Mouse (Mus musculus): ENCODE measurements around the gene Slc30a7. TPM values are rescaled to one million over a fixed set of nuclear protein-coding genes. Genes with fewer than 3 reads are reported as not detected.

Slc30a7 gene
- polyA plus RNA-seq (2012; rRNA removed): 9.2 and 14.6 TPM in 2 replicates

DNA sequence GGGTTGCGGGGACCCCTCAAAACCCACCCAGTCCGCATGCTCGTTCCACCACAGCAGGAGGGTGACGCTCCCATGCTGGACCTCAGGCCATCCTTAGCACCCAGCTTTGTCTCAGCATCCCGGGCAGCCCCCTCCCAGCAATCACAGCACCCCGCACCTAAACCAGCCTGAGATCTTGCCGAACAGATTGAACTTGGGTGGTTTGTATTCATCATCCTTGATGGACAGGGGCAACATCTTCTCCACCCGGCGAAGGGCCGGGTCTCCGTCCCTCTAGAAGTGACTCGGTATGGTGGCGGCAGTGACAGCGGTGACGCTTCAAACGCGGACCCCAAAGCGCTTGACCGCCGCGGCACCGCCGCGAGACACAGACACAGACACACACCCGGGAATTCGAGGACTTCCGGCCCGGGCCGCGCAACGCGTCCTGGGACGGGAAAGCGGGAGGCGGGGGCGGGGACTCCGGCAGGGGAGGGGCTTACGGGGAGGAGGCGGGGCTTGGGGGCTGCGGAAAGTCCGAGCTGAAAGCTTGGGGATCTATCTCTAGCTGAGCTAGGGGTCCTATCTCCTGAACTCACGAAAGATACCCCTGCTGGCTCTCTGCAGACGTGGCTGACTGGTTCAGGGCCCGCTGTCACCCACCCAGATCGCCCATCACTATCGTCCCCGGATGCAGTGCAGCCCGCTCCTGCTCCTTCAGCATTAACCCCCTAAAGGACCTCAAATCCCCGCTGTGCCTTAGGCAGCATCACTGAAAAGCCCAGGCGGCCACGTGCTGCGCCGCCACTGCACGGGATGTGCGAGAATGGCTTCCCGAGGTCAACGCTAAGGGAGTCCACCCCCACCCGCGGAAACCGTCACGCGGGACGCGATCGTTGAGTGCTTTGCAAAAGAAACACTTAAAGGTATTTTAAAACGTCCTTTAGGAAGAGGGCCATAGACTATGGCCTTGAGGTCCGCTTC lies at the start of gene Slc30a7, which contains the start of gene Extl2:
TSS of gene Slc30a7 (minus strand) at position 429 of the 963 bp plus-strand sequence.
TSS of gene Extl2 (plus strand) at position 485 of the 963 bp plus-strand sequence.
- H3K27ac ChIP-seq (ENCODE audit: insufficient read depth, low read depth, low read length): peak within 1 kb of the TSS; percentile 81
- peak; percentile 89 for DNase-seq
- peak; percentile 55 for TF ChIP-seq POLR2A (IDR thresholded peaks at IDR 0.05; ENCODE audit: low read depth, low read length)
- no peak for TF ChIP-seq CTCF (conservative IDR thresholded peaks at IDR 0.05; ENCODE audit: insufficient read depth, insufficient read length, low read depth, low read length)
- no peaks in the 10 kb centered on the region for H3K4me1 ChIP-seq (ENCODE audit: control insufficient read depth, insufficient read depth, low read length)
- H3K4me3 ChIP-seq (ENCODE audit: insufficient read depth, low read depth, low read length): peak within 1 kb of the TSS; percentile 79
- under 1% methylated on average over 67 of the region's 67 CpGs for WGBS
- H3K36me3 ChIP-seq (ENCODE audit: control insufficient read depth, insufficient read depth, low read length): no peaks in the 10 kb centered on the region; the same call in 1 of the 2 replicates
- no peaks in the 10 kb centered on the region for H3K27me3 ChIP-seq (replicated peaks; ENCODE audit: control insufficient read depth, insufficient read depth, low read length)

DNA sequence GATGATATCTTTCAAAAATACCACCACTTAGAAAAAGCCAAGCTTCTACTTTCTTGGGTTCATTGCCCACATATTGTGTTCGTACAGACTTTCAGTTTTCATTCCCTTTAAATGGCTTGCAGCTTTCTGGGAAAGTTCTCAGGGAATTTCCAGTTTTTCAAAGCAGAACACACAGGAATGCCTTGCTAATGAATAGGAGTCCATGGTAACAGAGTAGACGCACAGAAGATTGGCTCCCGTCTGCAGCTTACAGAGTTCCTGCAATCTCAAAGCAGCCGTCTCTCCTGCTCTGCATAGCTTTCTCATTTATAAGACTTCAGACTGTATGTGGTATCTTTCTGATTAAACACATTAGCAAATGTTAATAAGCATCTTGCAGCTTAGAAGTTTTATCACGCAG lies 39.8 kb upstream of the Slc30a7 start:
- 73% methylated on average over 5 of the region's 5 CpGs for WGBS
- Histone ChIP-seq H3K27ac (ENCODE audit: insufficient read depth, low read depth, low read length) (no peak overlapping the region), H3K4me1 (ENCODE audit: control insufficient read depth, insufficient read depth, low read length) (no peaks in the 10 kb centered on the region), H3K4me3 (ENCODE audit: insufficient read depth, low read depth, low read length) (no peak overlapping the region), H3K36me3 (ENCODE audit: control insufficient read depth, insufficient read depth, low read length) (no peaks in the 10 kb centered on the region), H3K27me3 (replicated peaks; ENCODE audit: control insufficient read depth, insufficient read depth, low read length) (no peaks in the 10 kb centered on the region)
- no peak for TF ChIP-seq CTCF (conservative IDR thresholded peaks at IDR 0.05; ENCODE audit: insufficient read depth, insufficient read length, low read depth, low read length)
- TF ChIP-seq POLR2A (IDR thresholded peaks at IDR 0.05; ENCODE audit: low read depth, low read length): no peak
- DNase-seq: no peak

DNA sequence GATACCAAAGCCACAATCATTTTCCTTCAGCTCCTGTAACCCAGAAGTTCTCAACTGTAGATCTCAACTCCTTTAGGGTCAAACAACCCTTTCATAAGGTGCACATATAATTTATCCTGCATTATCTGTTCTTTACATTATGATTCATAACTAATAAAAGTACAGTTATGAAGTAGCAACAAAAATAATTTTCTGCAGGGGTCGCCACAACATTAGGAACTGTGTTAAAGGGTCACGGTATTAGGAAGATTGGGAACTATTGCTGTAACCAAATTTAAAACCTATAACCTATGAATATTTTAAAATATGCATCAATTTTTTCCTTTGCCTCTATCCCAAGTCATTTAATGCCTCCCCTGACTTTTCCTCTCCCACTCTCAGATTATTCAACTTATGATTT lies 38.8 kb upstream of the Slc30a7 start:
- 62% methylated on average over 2 of the region's 2 CpGs for WGBS
- DNase-seq: no peak
- H3K27me3 ChIP-seq (replicated peaks; ENCODE audit: control insufficient read depth, insufficient read depth, low read length): no peaks in the 10 kb centered on the region
- H3K27ac ChIP-seq (ENCODE audit: insufficient read depth, low read depth, low read length): no peak overlapping the region
- H3K4me1 ChIP-seq (ENCODE audit: control insufficient read depth, insufficient read depth, low read length): no peaks in the 10 kb centered on the region
- no peaks in the 10 kb centered on the region for H3K36me3 ChIP-seq (ENCODE audit: control insufficient read depth, insufficient read depth, low read length)
- H3K4me3 ChIP-seq (ENCODE audit: insufficient read depth, low read depth, low read length): no peak overlapping the region
- no peak for TF ChIP-seq CTCF (conservative IDR thresholded peaks at IDR 0.05; ENCODE audit: insufficient read depth, insufficient read length, low read depth, low read length)

DNA sequence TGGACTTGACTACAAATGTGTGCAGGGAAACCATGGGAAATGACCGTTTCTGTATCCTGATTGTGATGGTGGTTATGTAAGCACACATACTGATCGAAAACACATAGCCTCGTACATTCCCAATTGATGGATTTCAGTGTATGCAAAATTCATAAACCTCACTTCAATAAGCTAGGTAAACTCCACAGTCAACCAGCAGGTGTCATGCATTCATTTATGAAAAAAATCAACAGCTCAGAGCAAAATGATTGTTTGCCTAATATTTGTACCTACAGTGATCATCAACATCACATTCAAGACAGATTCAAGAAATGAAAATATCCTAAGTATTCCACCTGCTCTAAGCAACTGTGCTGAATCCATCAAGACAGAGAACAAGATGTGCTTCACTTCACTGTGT lies 33.6 kb upstream of the Slc30a7 start:
- Histone ChIP-seq H3K27me3 (replicated peaks; ENCODE audit: control insufficient read depth, insufficient read depth, low read length) (no peaks in the 10 kb centered on the region), H3K36me3 (ENCODE audit: control insufficient read depth, insufficient read depth, low read length) (no peaks in the 10 kb centered on the region), H3K4me3 (ENCODE audit: insufficient read depth, low read depth, low read length) (no peak overlapping the region), H3K4me1 (ENCODE audit: control insufficient read depth, insufficient read depth, low read length) (no peaks in the 10 kb centered on the region), H3K27ac (ENCODE audit: insufficient read depth, low read depth, low read length) (no peak overlapping the region)
- WGBS: 76% methylated on average over 3 of the region's 3 CpGs
- TF ChIP-seq CTCF (conservative IDR thresholded peaks at IDR 0.05; ENCODE audit: insufficient read depth, insufficient read length, low read depth, low read length): 0 out of 2 replicates have a peak, but pooled peaks have one; percentile 10
- no peak for TF ChIP-seq POLR2A (IDR thresholded peaks at IDR 0.05; ENCODE audit: low read depth, low read length)
- no peak for DNase-seq

DNA sequence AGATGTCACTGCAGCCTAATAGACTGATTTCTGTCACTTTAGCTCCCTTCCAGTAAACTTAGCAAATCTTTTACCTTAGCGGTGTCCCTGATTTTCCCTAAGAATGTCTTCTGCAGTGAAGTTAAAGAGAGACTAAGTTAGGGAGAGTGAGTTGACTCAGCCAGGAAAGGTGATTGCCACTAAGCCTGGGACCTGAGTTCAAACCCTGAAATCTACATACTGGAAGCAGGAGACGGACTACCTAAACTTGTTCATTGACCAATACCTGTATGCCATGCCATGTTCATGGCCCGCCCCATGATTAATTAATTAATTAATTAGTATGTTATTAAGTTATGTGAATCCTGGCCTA lies 26.6 kb upstream of the Slc30a7 start:
- DNase-seq: peak; percentile 62

DNA sequence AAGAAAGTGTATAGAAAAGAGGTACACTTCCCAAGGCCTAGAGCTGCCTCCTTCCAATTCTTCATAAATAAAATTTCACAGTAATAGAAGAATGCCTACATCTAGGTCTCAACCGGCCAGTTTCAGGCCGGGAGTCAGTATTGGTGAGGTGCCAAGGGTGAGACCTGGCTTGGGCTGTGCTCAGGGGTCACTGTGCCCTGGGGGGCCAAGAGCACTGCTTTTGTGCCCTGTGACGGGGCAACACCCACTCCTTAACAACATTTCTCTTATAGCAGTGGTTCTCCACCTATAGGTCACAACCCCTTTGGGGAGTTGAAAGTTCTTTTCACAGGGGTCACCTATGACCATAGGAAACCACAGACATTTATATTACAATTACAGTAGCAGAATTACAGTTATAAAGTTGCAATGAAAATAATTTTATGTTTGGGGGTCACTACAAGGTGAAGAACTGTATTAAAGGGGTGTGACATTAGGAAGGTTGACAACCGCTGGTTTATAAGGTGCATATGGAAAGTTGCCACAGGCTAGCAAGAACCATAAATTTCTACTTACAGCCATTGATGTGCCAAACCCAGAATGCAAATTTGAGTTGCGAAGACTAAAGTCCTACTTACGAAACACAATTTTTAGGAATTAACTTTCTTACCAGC lies 26.1 kb upstream of the Slc30a7 start:
- 47% methylated on average over 6 of the region's 6 CpGs for WGBS
- H3K4me1 ChIP-seq (ENCODE audit: control insufficient read depth, insufficient read depth, low read length): peaks cover 3% of the 10 kb centered on the region; the same call in 1 of the 2 replicates
- no peaks in the 10 kb centered on the region for H3K27me3 ChIP-seq (replicated peaks; ENCODE audit: control insufficient read depth, insufficient read depth, low read length)
- no peaks in the 10 kb centered on the region; the same call in 1 of the 2 replicates for H3K36me3 ChIP-seq (ENCODE audit: control insufficient read depth, insufficient read depth, low read length)
- DNase-seq: no peak
- no peak overlapping the region for H3K4me3 ChIP-seq (ENCODE audit: insufficient read depth, low read depth, low read length)
- no peak for TF ChIP-seq POLR2A (IDR thresholded peaks at IDR 0.05; ENCODE audit: low read depth, low read length)
- TF ChIP-seq CTCF (conservative IDR thresholded peaks at IDR 0.05; ENCODE audit: insufficient read depth, insufficient read length, low read depth, low read length): no peak
- no peak overlapping the region for H3K27ac ChIP-seq (ENCODE audit: insufficient read depth, low read depth, low read length)

More for the DNA sequence above, 26.6 kb upstream of the Slc30a7 start:
- no peaks in the 10 kb centered on the region; the same call in 1 of the 2 replicates for H3K36me3 ChIP-seq (ENCODE audit: control insufficient read depth, insufficient read depth, low read length)
- H3K4me3 ChIP-seq (ENCODE audit: insufficient read depth, low read depth, low read length): no peak overlapping the region
- TF ChIP-seq CTCF (conservative IDR thresholded peaks at IDR 0.05; ENCODE audit: insufficient read depth, insufficient read length, low read depth, low read length): 0 out of 2 replicates have a peak, but pooled peaks have one; percentile 15
- no peak for TF ChIP-seq POLR2A (IDR thresholded peaks at IDR 0.05; ENCODE audit: low read depth, low read length)
- no peak overlapping the region for H3K27ac ChIP-seq (ENCODE audit: insufficient read depth, low read depth, low read length)
- no peaks in the 10 kb centered on the region for H3K27me3 ChIP-seq (replicated peaks; ENCODE audit: control insufficient read depth, insufficient read depth, low read length)
- H3K4me1 ChIP-seq (ENCODE audit: control insufficient read depth, insufficient read depth, low read length): peaks cover 3% of the 10 kb centered on the region; the same call in 1 of the 2 replicates
- WGBS: 51% methylated on average over 3 of the region's 3 CpGs

All from kidney, adult 2 months (tissue).